Mouse (Mus musculus) lung, postnatal 0 days (tissue): Measurements from ENCODE around the gene Adam12. TPM values are rescaled to one million over a fixed set of nuclear protein-coding genes. Genes with fewer than 3 reads are reported as not detected.

Experiments
- ATAC-seq: fragments of 200-750 bp; cut with Nextera tagmentation; 2 replicates; pipeline ENCODE4 v1.8.0; 2017; ENCODE audit warnings: moderate library complexity
- DNase-seq: peaks from one replicate; pipeline ENCODE4 v3.0.0-alpha.2; 2016; ENCODE audit warnings: low spot score
- H3K27ac ChIP-seq: fragments of 300-500 bp; sonication (generic); 2 replicates; pipeline ENCODE4 v1.5.1; 2014; ENCODE audit warnings: antibody characterized with exemption, mild to moderate bottlenecking, low read length, mixed read lengths
- H3K27me3 ChIP-seq: fragments of 300-500 bp; sonication (generic); replicated peaks from 2 replicates; pipeline ENCODE4 v1.6.1; 2014; ENCODE audit warnings: low read length, mixed read lengths; ENCODE audit not compliant: insufficient read depth
- H3K36me3 ChIP-seq: fragments of 300-500 bp; sonication (generic); 2 replicates; pipeline ENCODE4 v1.6.1; 2014; ENCODE audit warnings: low read length, mixed read lengths; ENCODE audit not compliant: insufficient read depth
- H3K4me1 ChIP-seq: fragments of 300-500 bp; sonication (generic); 2 replicates; pipeline ENCODE4 v1.6.1; 2014; ENCODE audit warnings: antibody characterized with exemption, low read depth, low read length, mixed read lengths; ENCODE audit not compliant: insufficient read depth
- H3K4me2 ChIP-seq: fragments of 300-500 bp; sonication (generic); replicated peaks from 2 replicates; pipeline ENCODE4 v1.6.1; 2014; ENCODE audit warnings: low read depth, mild to moderate bottlenecking, low read length, moderate library complexity, mixed read lengths
- H3K4me3 ChIP-seq: fragments of 300-500 bp; sonication (generic); 2 replicates; pipeline ENCODE4 v1.5.1; 2014; ENCODE audit warnings: low read depth, low read length
- H3K9ac ChIP-seq: fragments of 300-500 bp; sonication (generic); replicated peaks from 2 replicates; pipeline ENCODE4 v1.6.1; 2014; ENCODE audit warnings: low read depth, mild to moderate bottlenecking
- H3K9me3 ChIP-seq: fragments of 300-500 bp; sonication (generic); 2 replicates; pipeline ENCODE4 v1.6.1; 2016; ENCODE audit warnings: low read length, mixed read lengths
- CTCF ChIP-seq: IDR thresholded peaks from 2 replicates; pipeline ENCODE4 v1.5.1; 2016; ENCODE audit warnings: antibody characterized with exemption, mild to moderate bottlenecking
- EP300 ChIP-seq: IDR thresholded peaks from 2 replicates; pipeline ENCODE4 v1.6.1; 2016; ENCODE audit warnings: antibody characterized with exemption, mild to moderate bottlenecking, control low read depth
- WGBS: fragments of 180-500 bp; shearing (Covaris S2); extraction: QIAGEN DNeasy Blood & Tissue Kit; methylation state at CpG from one replicate; pipeline ENCODE4 v1.1.7; 2014; 5-methylcytosine and 5-hydroxymethylcytosine counted together
- polyA plus RNA-seq: library from polyadenylated mRNA; unstranded; fragments of >200 nt; fragmentation: Nextera tagmentation; extraction: Ambion mirVana; gene quantifications from 2 replicates; pipeline ENCODE4 v1.2.1, GENCODE M21; 2015

The Adam12 gene
- polyA plus RNA-seq, 1 experiment from 2014 or later = 2.5 TPM

DNA sequence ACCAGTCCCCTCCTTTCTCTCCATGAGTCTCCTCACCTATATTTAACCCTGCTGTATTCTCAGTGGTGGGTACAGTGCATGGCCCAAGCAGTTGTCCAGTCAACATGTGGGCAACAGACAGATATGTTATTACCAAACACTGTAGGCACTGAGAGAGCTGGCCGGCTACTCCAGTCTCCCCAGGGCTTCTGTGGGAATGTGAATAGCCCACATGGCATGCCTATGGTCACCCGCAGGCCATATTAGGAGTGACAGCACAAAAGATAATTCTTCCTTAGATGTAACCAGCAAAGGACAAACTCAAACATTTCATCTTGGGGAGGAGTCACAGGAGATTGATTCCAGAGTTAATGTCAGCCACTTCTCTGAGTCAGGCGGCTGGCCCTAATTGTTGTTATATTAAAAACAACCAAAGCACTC, 224.0 kb downstream of the Adam12 start:
- no peaks in the 10 kb centered on the region for H3K4me1 ChIP-seq
- H3K9me3 ChIP-seq = 0 out of 2 replicates have a peak, but pooled peaks cover 4% of the 10 kb centered on the region
- H3K27ac ChIP-seq = no peak overlapping the region
- H3K9ac ChIP-seq = no peak overlapping the region
- TF ChIP-seq EP300 (no peak), CTCF (no peak)
- 77% methylated on average over 3 of the region's 3 CpGs for WGBS
- no peak overlapping the region for H3K4me2 ChIP-seq
- no peak overlapping the region for H3K4me3 ChIP-seq
- H3K27me3 ChIP-seq = no peaks in the 10 kb centered on the region
- DNase-seq (no peak), ATAC-seq (no peak)
- no peaks in the 10 kb centered on the region for H3K36me3 ChIP-seq

DNA sequence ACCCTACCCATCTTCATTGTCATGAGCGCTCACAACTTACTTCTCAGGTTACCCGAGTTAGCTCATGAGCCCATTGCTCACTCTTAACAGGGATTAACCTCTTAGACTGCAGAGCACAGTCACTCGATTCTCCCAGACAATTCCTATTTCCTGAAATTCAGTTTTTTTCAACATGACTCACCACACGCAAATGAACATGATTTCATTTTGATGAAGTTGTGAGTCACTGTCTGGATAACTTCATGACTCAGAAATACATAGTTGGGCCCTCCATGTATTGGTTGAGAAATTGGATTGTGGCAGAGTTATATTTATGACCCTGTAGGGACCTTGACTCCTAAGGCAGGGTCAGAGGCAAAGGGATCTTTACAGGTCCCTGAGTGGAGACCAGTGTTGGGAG, 230.4 kb downstream of the Adam12 start:
- ATAC-seq = no peak
- 88% methylated on average over 4 of the region's 4 CpGs for WGBS
- 0 out of 2 replicates have a peak, but pooled peaks cover 4% of the 10 kb centered on the region for H3K9me3 ChIP-seq

DNA sequence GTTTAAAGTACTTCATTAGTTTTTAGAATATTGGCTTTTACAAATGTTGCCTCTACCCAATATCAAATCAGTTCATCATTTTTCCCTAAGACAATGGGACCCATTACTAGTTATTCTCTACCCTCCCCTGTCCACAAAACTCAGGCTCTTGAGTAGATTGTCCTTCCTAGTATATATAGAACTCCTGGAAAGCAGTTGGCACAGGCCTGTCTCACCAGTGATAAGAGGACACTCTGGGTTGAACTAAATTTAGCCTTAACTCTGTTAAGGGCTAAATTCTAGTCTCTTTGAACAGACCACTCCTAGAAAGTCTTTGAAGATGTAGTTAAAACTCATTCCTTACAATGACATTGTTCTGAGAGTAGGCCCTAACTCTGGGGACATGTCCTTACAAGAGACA, 241.0 kb downstream of the Adam12 start:
- Histone ChIP-seq H3K9me3 (no peaks in the 10 kb centered on the region), H3K4me2 (no peak overlapping the region), H3K4me3 (no peak overlapping the region), H3K9ac (no peak overlapping the region), H3K27ac (no peak overlapping the region), H3K36me3 (no peaks in the 10 kb centered on the region), H3K27me3 (no peaks in the 10 kb centered on the region), H3K4me1 (no peaks in the 10 kb centered on the region)
- TF ChIP-seq CTCF (no peak), EP300 (no peak)
- DNase-seq (no peak), ATAC-seq (no peak)

More for the DNA sequence above, 230.4 kb downstream of the Adam12 start:
- peak; percentile 20 for DNase-seq
- no peaks in the 10 kb centered on the region for H3K4me1 ChIP-seq
- no peak overlapping the region for H3K9ac ChIP-seq
- TF ChIP-seq EP300 (no peak), CTCF (no peak)
- H3K27ac ChIP-seq = no peak overlapping the region
- no peak overlapping the region for H3K4me2 ChIP-seq
- no peaks in the 10 kb centered on the region for H3K27me3 ChIP-seq
- no peaks in the 10 kb centered on the region for H3K36me3 ChIP-seq
- H3K4me3 ChIP-seq = no peak overlapping the region

DNA sequence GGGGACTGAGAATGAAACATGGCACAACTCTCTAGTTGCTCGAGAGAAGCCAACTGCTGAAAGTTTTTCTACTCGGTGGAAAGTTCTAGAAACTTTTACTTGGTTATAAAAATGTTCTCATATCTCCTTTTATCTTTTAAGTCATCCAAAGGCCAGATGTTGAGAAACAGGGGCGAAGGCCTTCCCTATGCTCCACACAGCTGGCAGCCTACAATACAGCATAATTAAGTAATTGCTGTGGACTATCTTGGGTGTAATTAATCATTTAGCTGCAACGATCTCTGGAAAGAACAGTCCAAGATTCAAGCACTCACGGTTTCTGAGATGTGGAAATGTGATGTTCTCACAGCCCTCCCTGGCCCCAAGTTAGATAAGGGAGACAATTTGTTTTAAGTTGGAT, 243.6 kb downstream of the Adam12 start:
- WGBS = 54% methylated on average over 5 of the region's 5 CpGs
- TF ChIP-seq CTCF (no peak), EP300 (0 out of 2 replicates have a peak, but pooled peaks have one; percentile 28)
- no peaks in the 10 kb centered on the region for H3K4me1 ChIP-seq
- H3K36me3 ChIP-seq = no peaks in the 10 kb centered on the region
- DNase-seq (peak; percentile 83), ATAC-seq (peak; percentile 75)
- H3K9me3 ChIP-seq = no peaks in the 10 kb centered on the region
- H3K27ac ChIP-seq = no peak overlapping the region
- no peak overlapping the region for H3K4me3 ChIP-seq
- H3K9ac ChIP-seq = no peak overlapping the region
- H3K4me2 ChIP-seq = no peak overlapping the region
- no peaks in the 10 kb centered on the region for H3K27me3 ChIP-seq

DNA sequence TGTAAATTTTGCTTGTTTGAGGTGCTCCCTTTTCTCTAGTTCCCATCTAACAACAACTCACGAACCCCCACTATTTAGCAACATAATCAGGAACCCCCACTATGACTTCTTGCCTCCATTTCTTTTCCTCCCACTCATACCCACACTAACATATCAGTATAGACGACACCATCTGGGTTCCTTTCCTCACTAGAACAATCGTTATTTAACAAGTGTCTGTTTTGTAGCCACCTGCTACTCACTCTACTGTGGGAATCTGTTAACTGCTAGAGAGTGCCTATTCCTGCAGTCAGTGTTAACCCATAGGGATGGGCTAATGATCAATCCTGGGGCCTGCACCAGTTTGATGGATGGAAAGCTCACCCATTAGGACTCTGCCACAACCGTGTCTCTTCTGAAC, 245.7 kb downstream of the Adam12 start:
- H3K36me3 ChIP-seq = no peaks in the 10 kb centered on the region
- no peak overlapping the region for H3K9ac ChIP-seq
- no peak overlapping the region for H3K27ac ChIP-seq
- WGBS = 71% methylated on average over 4 of the region's 4 CpGs
- H3K4me3 ChIP-seq = no peak overlapping the region
- ATAC-seq = no peak
- TF ChIP-seq EP300 (no peak), CTCF (no peak)
- DNase-seq = no peak
- H3K4me1 ChIP-seq = no peaks in the 10 kb centered on the region
- H3K27me3 ChIP-seq = no peaks in the 10 kb centered on the region
- H3K9me3 ChIP-seq = no peaks in the 10 kb centered on the region
- H3K4me2 ChIP-seq = no peak overlapping the region

DNA sequence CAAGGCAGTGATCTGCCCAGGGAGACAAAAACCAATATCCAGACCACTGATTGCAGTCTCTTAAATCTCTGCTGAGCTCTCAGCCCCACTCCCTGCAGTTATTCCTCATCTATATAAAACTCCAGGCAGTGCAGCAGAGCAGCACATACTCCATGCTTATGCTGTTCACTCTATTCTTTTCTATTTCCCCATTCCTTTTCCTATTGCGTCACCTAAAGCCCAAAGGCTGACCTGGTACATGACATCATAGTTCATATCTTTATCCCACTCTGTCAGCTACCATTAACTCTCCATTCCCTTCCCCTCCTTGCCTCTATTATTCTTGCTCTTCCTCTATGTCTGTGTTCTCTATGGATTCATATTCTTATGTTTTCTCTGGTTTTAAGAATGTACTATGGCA, 246.3 kb downstream of the Adam12 start:
- Histone ChIP-seq H3K4me2 (no peak overlapping the region), H3K4me3 (no peak overlapping the region), H3K9me3 (no peaks in the 10 kb centered on the region), H3K36me3 (no peaks in the 10 kb centered on the region), H3K4me1 (no peaks in the 10 kb centered on the region), H3K27me3 (no peaks in the 10 kb centered on the region), H3K27ac (no peak overlapping the region), H3K9ac (no peak overlapping the region)
- 61% methylated on average over 1 of the region's 1 CpGs for WGBS
- no peak for ATAC-seq
- DNase-seq = peak; percentile 33
- no peak for TF ChIP-seq CTCF
- no peak for TF ChIP-seq EP300
